Mouse (Mus musculus): ENCODE data around the gene Rtbdn. TPM values are rescaled to one million over a fixed set of nuclear protein-coding genes. Genes with fewer than 3 reads are reported as not detected.

Gene Rtbdn
- not detected in 2 replicates for polyA plus RNA-seq (2012; ENCODE audit: low replicate concordance)

DNA sequence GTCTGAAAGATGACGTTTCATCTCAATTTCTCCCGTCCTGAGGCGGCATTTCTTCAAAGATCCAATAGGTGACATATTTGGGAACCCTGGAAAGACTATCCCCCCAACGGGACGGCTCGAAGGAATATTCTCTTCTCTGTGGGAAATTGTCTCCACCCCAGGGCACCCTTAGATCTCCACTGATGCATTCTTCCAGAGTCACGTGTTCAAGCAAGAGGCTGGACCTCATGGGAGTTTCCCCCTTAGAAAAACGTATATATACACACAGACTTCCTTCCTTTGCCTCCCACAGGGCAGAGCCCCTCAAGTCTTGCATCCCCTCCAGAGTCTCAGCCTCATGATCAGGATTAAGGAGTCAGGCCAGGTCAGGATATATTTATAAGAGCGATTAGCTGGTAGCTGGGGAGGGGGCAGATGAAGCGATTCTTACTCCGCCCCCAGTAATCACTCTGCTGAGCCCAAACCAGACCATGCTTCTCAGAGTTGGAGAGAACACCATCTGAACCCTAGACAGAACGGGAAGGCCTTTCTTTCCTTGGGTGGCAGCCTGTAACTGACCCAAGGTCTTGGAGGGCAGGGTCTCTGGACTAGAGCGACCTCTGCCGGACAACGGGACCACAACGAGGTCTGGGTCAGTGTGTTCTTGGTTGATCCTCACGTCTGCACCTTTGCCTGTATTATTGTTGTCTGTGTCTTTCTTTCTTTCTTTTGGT, at the start of gene Rtbdn:
Rtbdn (plus strand) TSS at position 464 of the 713 bp plus-strand sequence.

DNA sequence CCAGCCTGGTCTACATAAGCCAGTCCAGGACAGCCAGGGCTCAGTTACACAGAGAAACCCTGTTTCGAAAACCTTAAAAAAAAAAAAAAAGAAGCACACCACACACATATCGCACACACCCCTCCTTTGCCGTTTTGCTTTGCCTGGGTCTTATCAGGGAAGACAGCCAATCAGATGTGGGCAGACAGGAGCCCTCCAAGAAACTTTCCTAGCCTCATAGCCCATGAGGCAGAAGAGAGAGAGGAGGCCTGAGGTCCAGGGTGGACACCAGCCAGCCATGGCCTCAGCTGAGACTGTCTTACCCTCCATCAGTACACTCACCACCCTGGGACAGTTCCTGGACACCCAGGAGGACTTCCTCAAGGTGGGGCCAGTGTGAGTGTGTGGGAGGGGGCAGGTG, 45.0 kb upstream of the Rtbdn start, which contains the start of gene Klf1:
Klf1 (plus strand) TSS at position 177 of the 400 bp plus-strand sequence.

DNA sequence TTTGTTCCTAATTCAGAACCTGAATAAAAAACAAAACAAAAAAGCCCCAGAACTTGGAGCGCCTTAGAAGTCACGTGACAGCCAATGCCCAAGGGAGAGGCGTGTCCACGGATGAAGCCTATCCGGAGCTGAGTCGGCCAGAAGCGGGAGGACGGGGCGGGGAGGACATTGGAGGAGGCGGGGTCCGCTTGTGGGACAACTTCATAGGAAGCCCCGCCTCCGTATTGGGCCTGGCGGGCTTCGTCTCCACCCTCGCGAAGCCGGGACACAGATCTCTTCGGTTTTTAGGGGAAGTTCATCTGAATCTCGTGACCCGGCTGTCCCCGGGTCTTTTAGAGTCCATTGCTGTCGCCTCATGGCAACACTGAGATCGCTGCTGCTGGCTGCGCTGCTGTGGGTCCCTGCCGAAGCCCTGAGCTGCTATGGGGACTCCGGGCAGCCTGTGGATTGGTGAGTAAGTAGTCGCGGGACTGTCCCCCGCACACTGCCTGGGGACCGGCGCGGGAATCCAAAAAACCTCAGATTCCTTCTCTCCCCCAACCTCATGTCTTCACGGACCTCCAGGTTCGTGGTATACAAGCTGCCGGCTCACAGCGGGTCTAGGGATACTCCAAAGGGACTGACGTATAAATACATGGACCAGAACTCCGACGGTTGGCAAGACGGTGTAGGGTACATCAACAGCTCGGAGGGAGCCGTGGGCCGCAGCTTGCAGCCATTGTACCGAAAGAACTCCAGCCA, 38.2 kb upstream of the Rtbdn start, which contains the start of gene Dnase2a:
Dnase2a (plus strand) TSS at position 140 of the 741 bp plus-strand sequence.

DNA sequence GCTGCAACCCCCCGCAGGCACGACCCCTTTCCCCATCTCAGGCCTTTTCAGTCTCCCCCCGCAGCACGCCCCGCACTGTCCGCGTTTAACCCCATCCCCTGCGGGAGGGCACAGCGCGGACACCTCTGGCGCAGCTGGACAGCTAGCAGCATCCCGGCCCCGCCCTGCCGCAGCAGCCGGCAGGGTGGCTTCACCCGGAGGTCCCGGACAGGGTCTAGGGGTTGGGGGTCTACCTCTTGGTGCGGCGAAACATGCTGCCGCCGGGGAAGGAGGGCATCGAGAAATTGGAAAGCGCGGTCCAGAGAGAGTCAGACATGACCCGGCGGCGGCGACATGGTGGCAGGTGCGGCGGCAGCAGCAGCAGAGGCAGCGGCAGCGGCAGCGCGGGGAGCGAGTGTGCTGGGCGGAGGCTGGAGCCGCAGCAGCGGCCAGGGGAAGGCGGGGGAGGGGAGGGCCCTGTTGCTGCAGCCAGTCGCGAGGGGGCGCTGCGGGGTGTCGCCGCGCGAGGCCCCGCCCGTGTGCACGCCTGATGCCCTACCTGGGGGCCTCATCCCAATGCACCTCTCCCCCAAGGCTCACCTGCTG, 9.7 kb upstream of the Rtbdn start, which contains the start of gene Mast1:
Mast1 (minus strand) TSS at position 398 of the 585 bp plus-strand sequence.

DNA sequence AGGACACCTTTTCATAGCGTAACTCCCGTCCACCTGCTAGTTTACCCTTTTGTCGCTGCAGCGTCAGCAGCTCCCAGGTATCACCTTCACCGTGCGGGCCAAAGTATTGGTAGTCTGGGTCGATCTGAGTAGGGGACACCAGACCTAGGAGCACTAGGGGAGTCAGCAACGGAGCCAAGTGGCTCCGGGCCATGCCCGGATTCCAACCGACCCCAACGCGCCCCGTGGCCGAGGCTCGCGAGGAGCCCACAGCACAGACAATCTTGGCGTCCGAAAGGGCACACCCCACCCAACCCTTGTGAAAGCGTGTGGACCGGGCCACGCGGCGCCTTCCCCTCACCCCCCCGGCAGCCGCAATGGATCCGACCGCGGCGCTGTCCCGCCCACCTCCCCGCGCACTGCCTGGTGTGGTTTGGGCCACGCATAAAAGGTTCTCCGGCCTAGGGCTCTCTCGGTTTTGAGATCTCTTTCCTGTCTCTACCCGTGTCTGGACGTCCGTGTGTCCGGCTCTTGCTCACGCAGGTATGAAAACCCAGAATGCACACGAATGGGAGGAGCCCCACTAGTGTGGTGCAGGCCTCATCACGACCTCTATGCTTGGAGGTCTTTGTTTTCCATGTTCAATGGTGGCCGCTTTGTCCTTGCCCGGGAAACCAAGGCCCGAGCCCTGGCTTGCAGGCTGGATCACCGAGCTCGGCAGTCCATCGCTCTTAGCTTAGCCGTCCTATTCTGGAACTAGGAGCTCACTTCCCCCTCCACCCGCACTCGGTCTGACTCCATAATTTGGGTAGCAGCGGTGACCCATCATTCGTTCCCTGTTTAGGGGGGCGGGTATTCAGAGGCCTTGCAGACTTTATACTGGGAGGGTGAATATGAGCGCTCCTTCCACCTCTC, 22.7 kb downstream of the Rtbdn start, which contains the start of the genes Gm49661, Prdx2 and Rnaseh2a:
Gm49661 (minus strand) TSS at position 193 of the 894 bp plus-strand sequence.
Prdx2 (plus strand) TSS at position 347 of the 894 bp plus-strand sequence.
Rnaseh2a (minus strand) TSS at position 527 of the 894 bp plus-strand sequence.

DNA sequence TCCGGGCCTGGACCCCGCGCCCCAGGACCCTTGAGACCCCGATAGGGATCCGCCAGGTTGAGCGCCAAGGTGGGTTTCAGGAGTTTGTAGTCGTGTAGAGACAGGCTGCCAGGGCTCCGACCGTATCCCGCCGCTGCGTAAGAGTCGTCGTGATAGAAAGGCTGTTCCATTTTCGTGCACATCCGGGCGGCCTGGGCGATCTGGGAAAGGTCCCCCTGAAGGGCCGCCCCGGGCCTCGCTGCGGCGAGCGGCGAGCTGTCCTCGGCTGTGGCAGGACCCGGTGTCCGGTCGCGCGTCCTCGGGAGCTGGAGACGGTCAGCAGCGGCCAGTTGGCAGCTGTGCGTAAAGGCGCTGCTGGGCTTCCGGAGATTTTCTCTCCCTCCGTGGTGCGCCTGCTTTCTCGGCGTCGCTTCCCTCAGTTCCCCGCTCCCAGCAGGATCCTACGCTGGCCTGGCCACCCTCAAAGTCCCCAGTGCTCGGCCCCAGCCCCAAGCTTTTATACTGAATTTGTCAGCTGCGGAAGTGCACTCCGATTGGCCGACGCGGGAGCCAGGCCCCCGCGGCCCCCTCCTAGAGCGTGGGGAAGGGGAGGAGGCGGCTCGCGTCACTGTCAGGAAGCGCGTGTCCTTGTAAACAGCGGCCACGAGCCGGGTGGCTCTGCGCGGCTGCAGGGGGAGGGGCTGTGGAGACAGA, 31.6 kb downstream of the Rtbdn start, which contains the start of gene Junb:
Junb (minus strand) TSS at position 471 of the 693 bp plus-strand sequence.

DNA sequence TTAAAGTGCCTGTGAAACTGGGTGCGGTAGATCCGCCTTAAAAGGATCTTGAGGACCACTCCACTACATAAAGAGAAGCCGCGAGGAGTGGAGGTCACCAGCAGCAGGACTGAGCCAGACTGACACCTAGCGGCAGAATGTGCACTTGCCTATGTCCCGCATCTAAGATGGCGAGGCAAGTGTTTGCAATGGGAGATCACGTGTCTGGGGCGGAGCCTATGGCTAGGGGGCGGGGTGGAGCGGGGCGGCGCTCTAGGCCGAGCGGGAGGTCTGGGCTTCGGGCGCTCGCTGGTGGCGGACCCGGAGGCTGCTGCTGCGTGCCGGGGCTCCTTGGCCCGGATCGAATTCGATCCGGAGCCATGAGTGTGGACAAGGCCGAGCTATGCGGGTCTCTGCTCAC, 43.6 kb downstream of the Rtbdn start, which contains the start of gene Hook2:
Hook2 (plus strand) TSS at position 255 of the 400 bp plus-strand sequence.

Other genes with a start within 250 kb of the Rtbdn start
- 180 and 253 TPM in 2 replicates for gene Lyl1, start 245.5 kb upstream of the Rtbdn start, polyA plus RNA-seq (2012; ENCODE audit: low replicate concordance)
- gene G430095P16Rik, start 224.0 kb upstream of the Rtbdn start, polyA plus RNA-seq (2012; ENCODE audit: low replicate concordance): 24.7 and 29.3 TPM in 2 replicates
- gene Nfix, start 146.6 kb upstream of the Rtbdn start, polyA plus RNA-seq (2012; ENCODE audit: low replicate concordance): 27.0 and 31.4 TPM in 2 replicates
- 1.8 and 2.7 TPM in 2 replicates for gene Dand5, start 124.2 kb upstream of the Rtbdn start, polyA plus RNA-seq (2012; ENCODE audit: low replicate concordance)
- gene Gadd45gip1, start 115.5 kb upstream of the Rtbdn start, polyA plus RNA-seq (2012; ENCODE audit: low replicate concordance): 27.9 and 40.8 TPM in 2 replicates
- gene Rad23a, start 106.3 kb upstream of the Rtbdn start, polyA plus RNA-seq (2012; ENCODE audit: low replicate concordance): 457 and 479 TPM in 2 replicates
- gene Calr, start 100.1 kb upstream of the Rtbdn start, polyA plus RNA-seq (2012; ENCODE audit: low replicate concordance): 286 and 333 TPM in 2 replicates
- gene Farsa, start 90.0 kb upstream of the Rtbdn start, polyA plus RNA-seq (2012; ENCODE audit: low replicate concordance): 28.3 and 50.1 TPM in 2 replicates
- 12.7 and 13.2 TPM in 2 replicates for gene Syce2, start 74.9 kb upstream of the Rtbdn start, polyA plus RNA-seq (2012; ENCODE audit: low replicate concordance)
- gene Gcdh, start 53.1 kb upstream of the Rtbdn start, polyA plus RNA-seq (2012; ENCODE audit: low replicate concordance): 22.8 and 49.5 TPM in 2 replicates
- gene Klf1, start 45.1 kb upstream of the Rtbdn start, polyA plus RNA-seq (2012; ENCODE audit: low replicate concordance): 15.8 and 107 TPM in 2 replicates
- 13.7 and 72.9 TPM in 2 replicates for gene Dnase2a, start 38.4 kb upstream of the Rtbdn start, polyA plus RNA-seq (2012; ENCODE audit: low replicate concordance)
- gene Mast1, start 9.6 kb upstream of the Rtbdn start, polyA plus RNA-seq (2012; ENCODE audit: low replicate concordance): 1.4 and 2.3 TPM in 2 replicates
- not detected in 2 replicates for gene Gm49661, start 22.4 kb downstream of the Rtbdn start, polyA plus RNA-seq (2012; ENCODE audit: low replicate concordance)
- 10.7 and 94.5 TPM in 2 replicates for gene Prdx2, start 22.6 kb downstream of the Rtbdn start, polyA plus RNA-seq (2012; ENCODE audit: low replicate concordance)
- 196 and 282 TPM in 2 replicates for gene Rnaseh2a, start 22.8 kb downstream of the Rtbdn start, polyA plus RNA-seq (2012; ENCODE audit: low replicate concordance)
- gene Junb, start 31.7 kb downstream of the Rtbdn start, polyA plus RNA-seq (2012; ENCODE audit: low replicate concordance): 324 and 1,538 TPM in 2 replicates
- gene Hook2, start 43.6 kb downstream of the Rtbdn start, polyA plus RNA-seq (2012; ENCODE audit: low replicate concordance): 6.5 and 8.4 TPM in 2 replicates
- gene Best2, start 67.5 kb downstream of the Rtbdn start, polyA plus RNA-seq (2012; ENCODE audit: low replicate concordance): not detected in 2 replicates
- gene Asna1, start 78.3 kb downstream of the Rtbdn start, polyA plus RNA-seq (2012; ENCODE audit: low replicate concordance): 55.1 and 111 TPM in 2 replicates
- gene Trir, start 79.8 kb downstream of the Rtbdn start, polyA plus RNA-seq (2012; ENCODE audit: low replicate concordance): 260 and 442 TPM in 2 replicates
- 9.5 and 12.9 TPM in 2 replicates for gene Tnpo2, start 89.9 kb downstream of the Rtbdn start, polyA plus RNA-seq (2012; ENCODE audit: low replicate concordance)
- 20.6 and 23.5 TPM in 2 replicates for gene Fbxw9, start 113.1 kb downstream of the Rtbdn start, polyA plus RNA-seq (2012; ENCODE audit: low replicate concordance)
- gene Gm5741, start 121.0 kb downstream of the Rtbdn start, polyA plus RNA-seq (2012; ENCODE audit: low replicate concordance): 1.1 TPM in 1 of 2 replicates, not detected in the other
- gene Dhps, start 124.8 kb downstream of the Rtbdn start, polyA plus RNA-seq (2012; ENCODE audit: low replicate concordance): 31.6 and 110 TPM in 2 replicates
- gene Wdr83os, start 133.7 kb downstream of the Rtbdn start, polyA plus RNA-seq (2012; ENCODE audit: low replicate concordance): 5.6 and 16.3 TPM in 2 replicates
- 8.9 and 19.5 TPM in 2 replicates for gene Wdr83, start 134.3 kb downstream of the Rtbdn start, polyA plus RNA-seq (2012; ENCODE audit: low replicate concordance)
- gene Man2b1, start 136.3 kb downstream of the Rtbdn start, polyA plus RNA-seq (2012; ENCODE audit: low replicate concordance): 27.4 and 79.7 TPM in 2 replicates
- not detected in 2 replicates for gene Zfp791, start 176.1 kb downstream of the Rtbdn start, polyA plus RNA-seq (2012; ENCODE audit: low replicate concordance)
- not detected in 2 replicates for gene Cks1brt, start 204.9 kb downstream of the Rtbdn start, polyA plus RNA-seq (2012; ENCODE audit: low replicate concordance)